Mouse (Mus musculus): ENCODE measurements at regions not wholly inside any gene's neighbourhood (a gene's known extent, or its start where the extent isn't known, plus 50 kb on each side); places are given as distances from the start of the nearest gene placed in this dataset.

DNA sequence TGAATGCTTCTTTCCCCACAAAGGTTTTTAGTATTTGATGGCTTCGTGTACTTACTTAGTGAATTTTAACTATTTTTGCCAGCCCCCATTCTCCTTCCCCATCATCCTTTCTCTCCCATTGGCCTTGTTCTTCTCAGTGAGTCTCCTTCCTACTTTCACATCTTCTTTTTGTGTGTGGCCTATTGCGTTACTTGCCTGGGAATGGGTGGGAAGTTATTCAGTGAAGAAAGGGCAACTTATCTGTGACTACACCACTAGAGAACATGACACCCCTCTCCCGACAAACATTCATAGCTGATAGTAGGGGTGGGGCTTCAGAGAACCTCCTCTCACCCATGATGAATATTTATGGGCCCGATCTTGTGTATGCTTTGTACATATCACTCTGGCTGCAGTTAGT, 67.1 kb downstream of the Mterf1b start:
- TF ChIP-seq ZC3H11A (IDR thresholded peaks at IDR 0.05; ENCODE audit: borderline replicate concordance, low read depth, low read length) (no peak), MAFK (IDR thresholded peaks at IDR 0.05; ENCODE audit: insufficient read depth, low read depth, low read length) (no peak), HCFC1 (IDR thresholded peaks at IDR 0.05; ENCODE audit: borderline replicate concordance, insufficient read depth, low read length) (no peak), CHD2 (IDR thresholded peaks at IDR 0.05; ENCODE audit: low read depth, low read length) (no peak)
